Mouse (Mus musculus): ENCODE measurements at regions not wholly inside any gene's neighbourhood (a gene's known extent, or its start where the extent isn't known, plus 50 kb on each side); places are given as distances from the start of the nearest gene placed in this dataset.

- no peak for DNase-seq (ENCODE audit: low spot score in 2 of 2)
Measured at GRCm38 (mm10) chr9:52591188-52591587, 88.4 kb downstream of the AI593442 start.

GRCm38 (mm10) chr9:52574066-52574465 is 105.5 kb downstream of the AI593442 start:
- no peak for DNase-seq (ENCODE audit: low spot score in 2 of 2)

- no peak for DNase-seq (ENCODE audit: low spot score in 2 of 2)
Measured at GRCm38 (mm10) chr9:52551577-52552281, 127.9 kb downstream of the AI593442 start.

- DNase-seq (ENCODE audit: low spot score in 2 of 2), result no peak
Measured at GRCm38 (mm10) chr9:52546071-52546470, 133.5 kb downstream of the AI593442 start.

GRCm38 (mm10) chr9:52539086-52539485 is 140.5 kb downstream of the AI593442 start:
- DNase-seq (ENCODE audit: low spot score in 2 of 2), result no peak

GRCm38 (mm10) chr9:52529444-52529915 is 150.1 kb downstream of the AI593442 start:
- no peak for DNase-seq (ENCODE audit: low spot score in 2 of 2)

GRCm38 (mm10) chr9:52500487-52500886 is 179.1 kb downstream of the AI593442 start:
- DNase-seq (ENCODE audit: low spot score in 2 of 2), result no peak

- DNase-seq (ENCODE audit: low spot score in 2 of 2), result no peak
Measured at GRCm38 (mm10) chr9:52495483-52496270, 183.9 kb downstream of the AI593442 start.

- no peak for DNase-seq (ENCODE audit: low spot score in 2 of 2)
Measured at GRCm38 (mm10) chr9:52492947-52493505, 186.6 kb downstream of the AI593442 start.

GRCm38 (mm10) chr9:52473555-52474196 is 205.9 kb downstream of the AI593442 start:
- no peak for DNase-seq (ENCODE audit: low spot score in 2 of 2)

- DNase-seq (ENCODE audit: low spot score in 2 of 2), result no peak
Measured at GRCm38 (mm10) chr9:52472859-52473258, 206.7 kb downstream of the AI593442 start.

GRCm38 (mm10) chr9:52458518-52458917 is 221.1 kb downstream of the AI593442 start:
- no peak for DNase-seq (ENCODE audit: low spot score in 2 of 2)

GRCm38 (mm10) chr9:52454445-52454844 is 225.1 kb downstream of the AI593442 start:
- DNase-seq (ENCODE audit: low spot score in 2 of 2), result no peak

GRCm38 (mm10) chr9:52451792-52452191 is 227.8 kb downstream of the AI593442 start:
- DNase-seq (ENCODE audit: low spot score in 2 of 2), result no peak

- DNase-seq (ENCODE audit: low spot score in 2 of 2), result no peak
Measured at GRCm38 (mm10) chr9:52448245-52448644, 231.3 kb downstream of the AI593442 start.

GRCm38 (mm10) chr9:52443228-52443627 is 236.4 kb downstream of the AI593442 start:
- no peak for DNase-seq (ENCODE audit: low spot score in 2 of 2)

GRCm38 (mm10) chr9:52434215-52434614 is 245.4 kb downstream of the AI593442 start:
- DNase-seq (ENCODE audit: low spot score in 2 of 2), result no peak

- no peak for DNase-seq (ENCODE audit: low spot score in 2 of 2)
Measured at GRCm38 (mm10) chr9:52425413-52425812, 254.2 kb downstream of the AI593442 start.

GRCm38 (mm10) chr9:52422622-52423021 is 254.2 kb upstream of the Zc3h12c start:
- no peak for DNase-seq (ENCODE audit: low spot score in 2 of 2)

- DNase-seq (ENCODE audit: low spot score in 2 of 2), result no peak
Measured at GRCm38 (mm10) chr9:52415706-52416105, 247.3 kb upstream of the Zc3h12c start.

- DNase-seq (ENCODE audit: low spot score in 2 of 2), result no peak
Measured at GRCm38 (mm10) chr9:52407841-52408240, 239.5 kb upstream of the Zc3h12c start.

GRCm38 (mm10) chr9:52402496-52402895 is 234.1 kb upstream of the Zc3h12c start:
- no peak for DNase-seq (ENCODE audit: low spot score in 2 of 2)

All from adrenal gland, postnatal 4 days (tissue).